Mouse (Mus musculus) embryonic stem cell, embryonic (primary cell): ENCODE results near the gene Fam107b.

ENCODE experiments used
- CTCF ChIA-PET, 4 experiments: fragments of 300-600 bp in 2 of 4; fragments of 350-600 bp in 2 of 4; sonication (Branson Sonifier 250); formaldehyde crosslinking; loops; one replicate each; lab custom pipeline; 2022; ENCODE audit warnings: inconsistent platforms in 2 of 4; lab: Charles Lee
- POLR2A ChIA-PET, 4 experiments: fragments of 300-600 bp in 2 of 4; fragments of 350-600 bp in 2 of 4; sonication (Branson Sonifier 250); formaldehyde crosslinking; loops; one replicate each; lab custom pipeline; 2022; ENCODE audit warnings: antibody characterized with exemption in 4 of 4, inconsistent platforms in 1 of 4; lab: Charles Lee

The Fam107b gene

DNA sequence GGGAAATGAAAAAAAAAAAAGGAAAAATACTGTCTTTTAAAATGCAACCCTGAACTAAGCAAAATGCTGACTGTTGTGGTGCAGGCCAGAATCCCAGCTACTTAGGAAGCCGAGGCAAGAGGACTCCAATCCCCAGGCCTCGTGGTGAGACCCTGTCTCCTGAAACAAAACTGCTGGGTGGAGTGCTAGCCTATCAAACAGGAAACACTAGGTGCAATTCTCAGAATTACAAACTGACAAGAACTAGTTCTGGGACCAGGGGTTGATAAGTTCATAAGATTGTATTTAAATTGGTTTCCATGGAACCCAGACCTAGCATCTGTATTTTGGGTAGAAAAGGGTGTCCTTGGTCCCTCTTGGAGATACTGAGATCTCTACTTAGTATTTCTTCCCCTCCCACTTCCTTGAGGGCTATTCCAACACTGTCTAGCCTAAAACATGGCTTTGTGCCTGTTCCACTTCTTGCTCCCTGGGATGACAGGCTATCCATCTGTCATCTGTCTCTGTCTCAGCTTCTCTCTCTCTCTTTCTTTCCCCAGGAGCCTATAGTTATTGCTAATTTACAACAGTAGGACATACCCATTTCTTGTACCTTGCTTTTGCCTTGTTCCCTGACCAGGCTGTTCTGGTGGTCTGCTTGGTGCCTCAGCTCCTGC is 24.5 kb downstream of the Fam107b start:
- CTCF ChIA-PET, result interaction anchor here in 2 of 4 experiments (0.7 to 0.9 kb wide), 2 partner anchors 20 to 610 kb away, joined by 3 to 5 read pairs; no protein-coding TSS in a partner anchor

DNA sequence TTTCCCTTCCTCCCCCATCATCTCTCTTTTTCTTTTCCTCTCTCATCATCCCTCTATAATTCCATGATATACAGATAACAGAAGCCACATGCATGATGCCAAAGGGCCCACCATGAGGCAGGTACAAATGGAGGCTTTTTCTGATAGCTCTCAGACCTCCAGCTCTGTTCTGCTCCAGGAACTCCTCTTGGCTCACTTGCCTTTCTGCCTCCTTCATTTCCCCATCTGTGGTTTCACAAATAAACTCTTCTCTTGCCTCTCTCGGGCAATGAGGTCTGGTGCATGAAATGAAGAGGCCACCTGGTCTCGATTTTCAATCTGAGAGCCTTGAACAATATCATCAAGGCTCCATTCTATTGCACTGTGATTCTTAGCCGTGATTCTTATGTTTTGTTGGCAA is 30.1 kb downstream of the Fam107b start:
- ChIA-PET POLR2A (no interaction called here), CTCF (no interaction called here)

More for the DNA sequence above, 24.5 kb downstream of the Fam107b start:
- POLR2A ChIA-PET, result no interaction called here

DNA sequence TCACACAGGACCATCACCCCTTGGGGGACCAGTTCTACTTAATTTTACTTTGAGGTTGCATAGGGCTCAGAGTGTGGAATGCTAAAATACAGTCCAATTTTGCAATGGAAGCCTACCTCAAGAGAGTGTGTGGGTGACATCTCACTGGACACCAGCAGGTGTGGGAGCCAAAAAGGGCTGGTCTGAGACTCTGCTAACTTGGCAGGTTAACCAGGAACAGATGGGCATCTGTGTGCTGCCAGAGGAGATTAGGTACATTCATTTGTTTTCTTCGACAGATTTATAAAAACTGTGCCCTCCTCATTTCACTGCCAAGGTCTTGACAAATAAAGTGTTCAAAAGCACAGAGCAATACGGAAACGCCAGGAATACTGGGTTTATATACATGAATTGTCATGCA is 32.3 kb downstream of the Fam107b start:
- ChIA-PET POLR2A (no interaction called here), CTCF (no interaction called here)

DNA sequence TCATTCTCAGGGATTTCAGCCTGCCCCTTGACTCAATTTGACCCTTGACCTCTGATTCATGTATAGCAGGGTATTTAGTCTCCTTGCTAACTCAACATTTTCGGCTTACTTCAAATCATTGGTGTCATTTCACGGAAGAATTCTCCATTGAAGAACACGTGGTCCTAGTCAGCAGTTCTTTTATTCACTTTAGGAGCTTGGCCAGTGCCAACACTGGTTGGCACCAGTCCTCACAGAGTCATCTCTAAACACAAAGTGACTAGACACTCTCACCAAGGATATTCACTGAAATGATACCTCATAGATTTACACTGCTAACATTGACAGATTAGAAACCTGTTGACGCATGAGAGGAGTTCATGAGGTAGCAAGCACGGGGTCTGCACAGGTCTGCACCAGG is 32.9 kb downstream of the Fam107b start:
- POLR2A ChIA-PET, result no interaction called here
- CTCF ChIA-PET, result no interaction called here

DNA sequence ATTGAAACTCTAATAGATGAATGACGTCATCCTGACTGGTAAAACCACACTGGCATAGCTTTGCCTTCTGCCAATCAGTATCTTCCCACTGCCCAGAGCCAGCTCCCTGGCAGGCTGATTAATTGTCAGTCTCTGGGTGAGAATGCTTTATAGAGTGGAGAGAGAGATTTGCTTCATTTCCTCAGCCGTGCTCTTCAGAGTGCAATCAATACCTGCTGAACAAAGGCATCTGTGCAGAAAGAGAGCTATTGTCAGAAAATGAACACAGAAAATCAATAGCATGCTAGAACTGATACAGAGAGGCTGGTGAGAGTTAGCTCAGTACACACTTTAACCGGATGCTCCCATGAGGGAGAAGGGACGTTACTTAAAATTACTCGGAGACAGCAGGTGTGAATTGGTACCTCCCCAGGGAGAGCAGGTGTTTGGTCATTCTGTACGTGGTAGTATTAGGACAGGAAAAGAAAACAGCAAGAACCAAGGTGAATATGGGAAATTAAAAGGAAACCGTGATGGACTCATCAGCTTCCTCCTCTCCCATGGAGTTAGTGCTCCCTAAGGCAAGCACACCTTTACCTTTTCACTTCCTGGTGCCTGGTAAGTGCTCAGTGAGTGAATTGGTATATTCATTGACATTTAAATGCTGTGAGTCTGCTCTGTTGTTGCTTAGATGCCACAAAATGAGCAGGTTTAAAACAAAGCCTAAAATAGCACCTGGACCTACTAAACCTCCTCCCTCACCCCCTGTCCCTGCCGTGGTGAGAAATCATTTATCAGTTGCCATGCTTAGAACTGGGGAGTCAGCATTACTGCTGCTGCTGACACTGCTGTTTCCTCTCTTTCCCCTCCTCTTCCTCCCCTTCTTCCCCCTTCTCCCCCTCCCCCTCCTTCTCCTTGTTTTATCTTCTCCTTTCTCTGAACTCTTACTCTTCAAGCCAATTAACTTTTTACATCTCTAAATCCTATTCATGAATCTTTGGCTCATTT is 38.9 kb downstream of the Fam107b start:
- ChIA-PET CTCF (interaction anchor here in 2 of 4 experiments (0.6 to 1.5 kb wide), 2 partner anchors 191 to 506 kb away, joined by 3 to 4 read pairs; no protein-coding TSS in a partner anchor), POLR2A (interaction anchor here in 1 of 4 experiments (0.6 kb wide), 1 partner anchor 62 kb away, joined by 4 read pairs; no protein-coding TSS in a partner anchor)

DNA sequence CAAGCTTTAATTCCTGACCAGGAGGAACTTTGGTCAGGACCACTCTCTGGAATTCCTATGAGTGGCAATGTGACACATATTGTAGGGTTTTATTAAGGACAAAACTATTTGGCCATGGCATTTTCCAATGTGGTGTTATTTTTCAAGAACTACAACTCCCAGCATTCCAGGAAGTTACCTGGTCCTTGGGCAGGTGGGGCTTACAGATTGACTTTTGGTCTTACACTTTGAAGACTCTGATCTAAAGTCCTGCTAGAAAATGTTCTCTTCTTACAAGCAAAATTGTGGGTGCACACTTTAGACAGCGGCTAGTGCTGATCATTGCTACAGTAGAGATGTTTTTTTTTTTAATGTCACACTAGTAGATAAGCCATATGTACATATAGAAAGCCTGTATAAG is 48.2 kb downstream of the Fam107b start:
- ChIA-PET POLR2A (interaction anchor here in 1 of 4 experiments (0.6 kb wide), 1 partner anchor 50 kb away, joined by 4 read pairs; no protein-coding TSS in a partner anchor), CTCF (no interaction called here)

DNA sequence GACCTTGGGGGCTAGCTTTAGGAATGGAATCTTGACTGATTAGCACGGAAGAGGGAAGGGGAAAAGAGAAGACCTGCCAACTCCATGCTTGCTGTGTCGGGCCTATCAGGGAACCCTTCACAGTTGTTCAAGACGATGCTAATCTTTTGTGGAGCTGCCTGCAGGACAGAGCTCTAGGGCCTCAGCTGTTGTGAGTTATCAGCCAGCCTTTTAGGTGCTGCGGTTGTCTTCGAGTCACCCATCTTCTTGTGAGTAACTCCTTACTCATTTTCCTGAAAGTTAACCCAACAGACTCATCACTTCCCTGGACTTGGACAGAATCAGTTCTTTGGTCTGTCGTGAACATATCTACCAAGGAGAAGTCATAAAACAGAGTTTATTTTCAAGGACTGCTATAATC is 51.3 kb downstream of the Fam107b start:
- ChIA-PET POLR2A (interaction anchor here in 1 of 4 experiments (0.6 kb wide), 1 partner anchor 1362 kb away, joined by 7 read pairs; no protein-coding TSS in a partner anchor), CTCF (interaction anchor here in 1 of 4 experiments (0.8 kb wide), 2 partner anchors 75 to 128 kb away, joined by 12 to 16 read pairs; no protein-coding TSS in a partner anchor)

DNA sequence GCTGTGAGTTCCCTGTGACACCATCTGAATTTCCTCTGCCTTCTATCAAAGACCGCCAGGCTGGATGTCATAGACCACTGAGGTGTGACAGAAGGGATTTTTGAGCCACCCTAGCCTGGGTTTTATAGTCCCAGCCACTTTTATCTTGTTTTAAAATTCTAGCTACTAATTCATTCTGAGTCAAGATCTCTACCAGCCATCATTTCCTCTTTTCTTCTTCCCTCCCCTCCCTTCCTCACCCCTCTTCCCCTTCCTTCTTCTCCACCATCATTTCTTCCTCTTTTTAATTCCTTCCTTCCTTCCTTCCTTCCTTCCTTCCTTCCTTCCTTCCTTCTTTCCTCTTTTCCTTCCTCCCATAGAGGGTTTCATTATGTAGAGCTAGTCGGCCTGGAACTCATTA is 51.9 kb downstream of the Fam107b start:
- CTCF ChIA-PET, result no interaction called here
- POLR2A ChIA-PET, result interaction anchor here in 2 of 4 experiments (0.6 kb wide), 3 partner anchors 21 to 1361 kb away, joined by 4 to 7 read pairs (median 4); no protein-coding TSS in a partner anchor

DNA sequence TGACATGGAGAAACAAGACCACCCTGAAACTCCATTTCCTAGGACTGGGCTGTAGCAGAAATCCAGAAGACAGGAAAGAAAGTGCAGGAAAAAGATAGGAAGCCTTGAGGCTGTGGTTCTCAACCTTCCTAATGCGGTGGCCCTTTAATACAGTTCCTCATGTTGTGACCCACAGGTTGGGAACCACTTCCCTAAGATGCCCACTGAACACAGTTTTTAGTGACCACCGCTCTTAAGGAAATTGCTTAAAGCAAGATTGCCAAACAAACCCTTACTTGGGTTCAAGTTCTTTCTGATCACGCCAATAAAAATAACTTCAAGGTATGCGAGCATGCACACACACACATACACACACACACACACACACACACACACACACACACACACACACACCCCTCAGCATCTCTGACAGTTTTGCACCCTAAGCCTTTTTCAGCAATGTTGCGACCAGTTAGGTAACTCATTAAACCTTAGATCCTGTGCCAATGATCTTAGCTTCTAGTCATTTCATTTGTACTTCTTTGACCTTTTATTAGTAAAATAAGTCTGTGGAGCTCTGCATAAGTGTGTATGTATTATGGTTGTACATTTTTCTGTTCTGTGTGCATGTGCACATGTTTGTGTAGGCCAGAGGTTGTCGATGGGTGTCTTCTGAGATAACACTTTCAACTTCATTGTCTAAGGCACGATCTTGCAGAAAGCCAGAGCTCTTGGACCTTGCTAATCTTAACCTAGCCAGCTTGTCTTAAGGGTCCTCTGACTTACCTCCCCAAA is 53.1 kb downstream of the Fam107b start:
- POLR2A ChIA-PET, result no interaction called here
- CTCF ChIA-PET, result no interaction called here

DNA sequence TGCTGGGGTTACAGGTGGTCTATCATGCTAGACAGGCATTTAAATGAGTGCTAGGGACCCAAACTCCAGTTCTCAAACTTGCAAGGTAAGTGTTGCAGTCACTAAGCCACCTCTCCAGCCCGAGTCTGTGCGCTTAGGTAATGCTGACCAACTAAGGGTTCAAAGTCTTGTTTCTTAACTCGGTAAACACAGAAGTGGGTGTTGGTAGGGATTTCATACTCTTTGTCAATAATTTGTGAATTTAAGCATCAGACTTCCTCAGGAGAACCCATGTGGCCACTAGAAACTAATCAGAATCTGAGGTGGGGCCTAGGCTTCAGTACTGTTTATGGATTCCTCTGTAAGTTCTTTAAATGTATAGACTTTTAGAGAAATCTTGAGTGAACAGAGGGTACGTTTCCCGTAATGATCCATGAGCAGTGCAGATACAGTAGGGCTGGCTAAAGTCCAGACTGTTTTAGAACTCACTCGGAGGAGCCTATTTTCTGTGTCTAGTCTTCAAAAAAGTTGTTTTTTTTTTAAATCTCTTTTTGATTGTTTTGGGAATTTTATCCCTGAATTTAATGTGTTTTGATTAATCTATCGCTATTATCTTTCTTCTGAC is 53.8 kb downstream of the Fam107b start:
- POLR2A ChIA-PET, result no interaction called here
- CTCF ChIA-PET, result no interaction called here

DNA sequence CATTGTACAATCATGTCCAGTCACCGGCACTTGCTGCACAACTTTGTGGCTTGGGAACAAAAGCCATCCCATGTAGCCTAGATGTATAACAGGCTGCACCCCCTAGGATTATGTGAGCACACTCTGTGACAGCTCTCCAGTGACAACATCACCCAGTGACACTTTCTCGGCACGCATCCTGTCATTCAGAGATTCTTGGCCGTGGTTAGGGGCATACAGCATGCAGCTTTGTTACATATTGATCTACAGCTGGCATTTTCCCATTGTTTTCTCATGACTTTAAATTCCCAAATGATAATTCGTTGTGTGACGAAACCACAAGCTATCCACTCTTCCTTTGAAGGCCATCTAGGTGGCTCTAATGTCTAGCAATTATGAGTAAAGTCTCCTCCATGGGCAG is 58.8 kb downstream of the Fam107b start:
- CTCF ChIA-PET, result interaction anchor here in 3 of 4 experiments (0.5 to 1.9 kb wide), 8 partner anchors 16 to 180 kb away, joined by 3 to 20 read pairs (median 4); no protein-coding TSS in a partner anchor
- POLR2A ChIA-PET, result interaction anchor here in 2 of 4 experiments (0.7 to 1.6 kb wide), 2 partner anchors 116 to 138 kb away, joined by 3 to 4 read pairs; partner anchors contain the start of genes Cdnf (in 1 of the 2), Gm45902 (in 1 of the 2) and Hspa14 (in 1 of the 2)

DNA sequence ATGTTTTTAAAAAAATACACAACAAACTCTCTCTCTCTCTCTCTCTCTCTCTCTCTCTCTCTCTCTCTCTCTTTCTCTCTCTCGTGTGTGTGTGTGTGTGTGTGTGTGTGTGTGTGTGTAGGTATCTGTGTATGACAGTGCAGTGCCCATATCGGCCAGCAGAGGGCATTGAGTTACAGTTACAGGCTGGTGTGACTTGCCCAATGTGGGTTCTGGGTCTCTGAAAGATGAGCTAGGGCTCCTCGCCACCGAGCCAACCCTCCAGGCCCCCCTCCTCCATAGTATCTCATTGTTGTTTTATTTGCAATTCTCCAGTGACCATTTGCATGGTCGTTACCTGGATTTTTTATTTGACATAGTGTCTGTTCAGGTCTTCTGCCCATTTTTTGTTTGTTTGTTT is 59.5 kb downstream of the Fam107b start:
- POLR2A ChIA-PET, result interaction anchor here in 3 of 4 experiments (0.6 to 1.6 kb wide), 6 partner anchors 83 to 978 kb away, joined by 3 to 6 read pairs (median 4); partner anchors contain the start of genes Cdnf (in 1 of the 3), Gm45902 (in 1 of the 3) and Hspa14 (in 1 of the 3)

DNA sequence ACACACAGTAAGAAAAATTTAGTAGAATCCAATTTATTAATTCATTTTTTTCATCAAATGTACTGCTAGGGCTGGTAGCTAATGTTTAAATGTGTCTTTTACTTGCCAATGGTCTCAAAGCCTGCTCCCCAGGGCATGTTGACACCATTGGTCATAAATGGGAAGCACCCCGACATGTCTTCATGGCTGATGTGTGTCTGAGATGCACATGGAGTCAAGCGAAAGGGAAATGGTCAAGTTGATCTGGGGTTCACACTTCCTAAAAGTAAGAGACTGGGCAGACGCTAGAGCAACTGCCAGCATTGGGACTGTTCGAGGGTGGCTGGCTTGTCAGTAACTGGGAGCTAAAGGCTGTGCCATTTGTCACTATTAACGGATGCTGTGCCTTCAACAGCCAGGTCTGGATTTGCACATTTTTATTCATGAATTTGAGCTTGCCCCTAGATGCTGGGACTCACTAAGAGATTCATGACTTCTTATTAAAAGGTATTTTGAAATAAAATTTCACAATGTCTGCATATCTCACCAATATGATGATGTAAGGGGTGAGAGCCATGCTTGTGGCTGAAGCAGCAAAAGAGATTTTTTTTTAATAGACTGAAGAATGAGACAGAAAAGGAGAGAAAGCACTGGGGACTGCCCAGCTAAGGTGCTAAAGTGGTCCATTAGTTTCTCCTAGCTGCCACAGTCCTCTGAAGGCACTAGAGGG is 60.6 kb downstream of the Fam107b start:
- ChIA-PET POLR2A (interaction anchor here in 2 of 4 experiments (0.6 to 1.3 kb wide), 3 partner anchors 81 to 471 kb away, joined by 4 read pairs; no protein-coding TSS in a partner anchor), CTCF (no interaction called here)

More for the DNA sequence above, 59.5 kb downstream of the Fam107b start:
- CTCF ChIA-PET, result interaction anchor here (0.6 to 1.9 kb wide), 23 partner anchors 58 to 701 kb away, joined by 3 to 20 read pairs (median 3); no protein-coding TSS in a partner anchor

DNA sequence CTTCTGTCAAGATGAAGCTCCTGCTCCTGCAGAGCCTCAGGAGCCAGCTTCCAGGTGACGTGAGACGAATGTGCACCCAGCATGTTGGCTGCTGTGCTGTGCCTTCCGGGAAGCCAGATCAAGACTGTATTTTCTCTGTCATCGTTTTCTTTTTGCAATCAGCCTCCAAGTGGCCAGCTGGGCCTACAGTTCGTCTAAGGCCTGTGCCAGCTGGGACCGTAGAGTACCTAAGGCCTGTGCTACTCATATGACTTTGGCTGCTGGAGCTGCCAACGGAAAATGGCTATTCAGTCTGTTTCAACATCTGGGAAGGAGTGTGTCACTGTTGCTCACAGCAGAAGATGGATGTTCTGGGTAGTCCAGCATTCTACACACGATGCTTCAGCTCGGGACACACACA is 62.8 kb downstream of the Fam107b start:
- ChIA-PET POLR2A (interaction anchor here in 1 of 4 experiments (1.0 kb wide), 1 partner anchor 79 kb away, joined by 4 read pairs; no protein-coding TSS in a partner anchor), CTCF (no interaction called here)

DNA sequence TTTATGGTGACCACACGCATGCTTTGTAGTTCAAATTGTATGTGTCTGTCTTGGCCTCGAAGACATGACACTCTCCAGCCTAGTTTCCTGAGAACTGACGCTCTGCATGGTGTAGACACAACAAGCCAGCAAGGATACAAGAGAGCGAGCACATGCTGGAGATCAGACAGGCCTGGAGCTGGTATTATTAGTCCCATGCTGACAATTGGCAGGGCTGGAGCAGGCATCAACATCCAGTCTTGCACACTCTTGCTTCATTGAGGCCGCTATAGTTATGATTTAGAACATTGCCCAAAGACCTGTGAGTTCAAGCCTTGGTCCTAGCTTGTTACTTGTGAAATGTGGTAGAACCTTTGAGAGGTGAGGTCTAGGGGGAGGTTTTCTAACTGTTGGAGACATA is 66.5 kb downstream of the Fam107b start:
- CTCF ChIA-PET, result interaction anchor here in 1 of 4 experiments (0.6 kb wide), 1 partner anchor 161 kb away, joined by 3 read pairs; no protein-coding TSS in a partner anchor
- POLR2A ChIA-PET, result interaction anchor here in 1 of 4 experiments (1.1 kb wide), 1 partner anchor 75 kb away, joined by 4 read pairs; no protein-coding TSS in a partner anchor

DNA sequence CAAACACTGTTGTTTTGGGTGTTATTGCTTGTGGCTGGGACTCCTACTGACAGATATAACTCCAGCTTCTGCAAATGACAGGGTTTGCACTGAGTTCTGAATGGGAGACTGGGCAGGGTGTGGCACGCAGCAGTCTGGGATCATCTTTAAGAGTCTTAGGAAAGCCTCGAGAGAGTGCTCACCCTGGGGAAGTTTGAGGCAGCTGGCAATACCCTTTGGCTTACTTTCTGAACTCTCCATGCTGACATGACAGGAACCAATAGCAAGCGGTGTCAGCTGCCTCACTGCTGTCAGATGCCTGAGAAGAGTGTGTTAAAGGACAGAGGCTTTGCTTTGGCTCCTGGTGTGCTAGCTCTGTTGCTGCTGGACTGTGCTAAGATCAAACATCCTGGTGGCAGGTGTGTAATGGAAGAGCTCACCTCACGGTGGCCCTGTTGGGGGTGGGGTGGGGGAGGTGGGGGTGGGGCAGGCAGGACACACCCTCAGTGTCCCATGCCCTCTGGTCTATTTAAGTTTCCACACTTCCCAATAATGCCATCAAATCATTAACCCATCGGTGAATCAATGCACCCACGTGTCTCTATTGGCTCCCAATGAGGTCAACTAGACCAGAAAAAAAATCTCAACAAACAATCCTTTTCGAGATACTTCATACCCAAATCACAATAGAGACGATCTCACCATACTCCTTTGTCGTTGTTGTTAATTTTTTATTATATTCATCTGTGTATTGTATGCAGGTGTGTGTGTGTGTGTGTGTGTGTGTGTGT is 70.9 kb downstream of the Fam107b start:
- ChIA-PET POLR2A (interaction anchor here in 1 of 4 experiments (0.7 kb wide), 1 partner anchor 120 kb away, joined by 3 read pairs; no protein-coding TSS in a partner anchor), CTCF (no interaction called here)
